Mouse (Mus musculus) liver, adult 2 months (tissue): ENCODE data around the gene Cep295nl. TPM values are rescaled to one million over a fixed set of nuclear protein-coding genes. Genes with fewer than 3 reads are reported as not detected.
"Not testable (repeated sequence)": the region's sequence is repeated elsewhere in the genome, so short reads cannot be mapped to it uniquely, and the experiment has no call there.

Source experiments
- DNase-seq: peaks from one replicate; pipeline ENCODE4 v3.0.0-alpha.2; 2011; ENCODE audit warnings: low read depth, low spot score; ENCODE audit errors: extremely low read depth
- H3K27ac ChIP-seq: fragments of 200-500 bp; replicated peaks from 2 replicates; pipeline ENCODE4 v1.5.1; 2012; ENCODE audit warnings: low read depth, mild to moderate bottlenecking, control low read depth, inconsistent platforms, low read length; ENCODE audit not compliant: insufficient read depth
- H3K27me3 ChIP-seq: fragments of 200-500 bp; 2 replicates; pipeline ENCODE4 v1.6.1; 2012; ENCODE audit warnings: mild to moderate bottlenecking, moderate library complexity, low read length, inconsistent platforms; ENCODE audit not compliant: control insufficient read depth, insufficient read depth
- H3K36me3 ChIP-seq: fragments of 200-500 bp; 2 replicates; pipeline ENCODE4 v1.6.1; 2012; ENCODE audit warnings: low read length, inconsistent platforms; ENCODE audit not compliant: control insufficient read depth, insufficient read depth
- H3K4me1 ChIP-seq: fragments of 200-500 bp; 2 replicates; pipeline ENCODE4 v1.6.1; 2011; ENCODE audit warnings: low read length; ENCODE audit not compliant: control insufficient read depth, insufficient read depth
- H3K4me3 ChIP-seq: fragments of 200-500 bp; 2 replicates; pipeline ENCODE4 v1.5.1; 2011; ENCODE audit warnings: low read depth, mild to moderate bottlenecking, control low read depth, low read length, moderate library complexity; ENCODE audit not compliant: insufficient read depth
- H3K79me2 ChIP-seq: fragments of 200-500 bp; 2 replicates; pipeline ENCODE4 v1.6.1; 2012; ENCODE audit warnings: inconsistent platforms, mild to moderate bottlenecking, low read length, moderate library complexity; ENCODE audit not compliant: control insufficient read depth, insufficient read depth
- H3K9ac ChIP-seq: fragments of 200-500 bp; 2 replicates; pipeline ENCODE4 v1.6.1; 2012; ENCODE audit warnings: low read depth, mild to moderate bottlenecking, control low read depth, inconsistent platforms, low read length
- CTCF ChIP-seq: fragments of 200-500 bp; IDR thresholded peaks from 2 replicates; pipeline ENCODE4 v1.5.1; 2011; ENCODE audit warnings: low read depth, low read length, control low read depth
- POLR2A ChIP-seq: fragments of 200-500 bp; IDR thresholded peaks from 2 replicates; pipeline ENCODE4 v1.6.1; 2011; ENCODE audit warnings: low read length, control low read depth; ENCODE audit not compliant: insufficient read depth; ENCODE audit errors: extremely low read depth
- WGBS: fragments of 180-500 bp; shearing (Covaris S2); methylation state at CpG from one replicate; pipeline ENCODE4 v1.1.7; 2018; 5-methylcytosine and 5-hydroxymethylcytosine counted together
- polyA plus RNA-seq: library from polyadenylated mRNA; depleted of rRNA; stranded (reverse); fragments of >200 nt; gene quantifications from 2 replicates; pipeline ENCODE4 v1.2.3, GENCODE M21; 2012; rRNA removed
- total RNA-seq: library from RNA; depleted of rRNA; stranded (reverse); fragments of >200 nt; gene quantifications from 2 replicates; pipeline ENCODE4 v1.2.3, GENCODE M21; 2014; rRNA removed

Cep295nl gene
- not detected in 2 replicates for total RNA-seq
- not detected in 2 replicates for polyA plus RNA-seq

DNA sequence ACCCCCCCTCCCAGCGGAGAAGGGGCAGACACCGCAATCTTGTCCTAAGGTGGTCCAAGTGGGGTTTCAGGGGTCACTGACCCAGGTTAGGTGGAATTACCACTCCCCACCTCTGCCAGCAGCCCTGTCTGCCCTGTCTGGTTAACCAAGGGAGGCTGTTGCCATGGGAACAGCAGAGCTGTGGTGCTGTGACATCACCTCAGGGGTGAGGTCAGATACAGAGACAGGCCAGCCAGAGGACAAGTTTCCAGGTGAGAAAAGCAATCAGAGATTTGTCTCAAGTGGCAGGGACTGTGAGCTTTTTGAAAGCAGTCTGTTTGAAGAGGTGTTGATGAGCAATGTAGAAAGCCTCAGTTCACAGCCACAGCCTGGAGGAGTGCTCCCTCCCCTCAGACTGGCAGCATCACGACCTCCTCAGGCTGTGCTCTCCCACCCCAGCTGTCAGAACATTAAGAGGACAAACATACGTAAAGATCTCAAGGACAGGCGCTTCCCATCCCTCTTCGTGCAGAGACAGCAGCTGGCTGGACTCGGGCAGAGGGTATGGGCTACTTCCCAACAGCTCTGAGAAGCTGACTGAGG is at the start of gene Cep295nl:
Gene Cep295nl, minus strand, starts transcription at position 101 of the 582 bp plus-strand sequence.
- Histone ChIP-seq H3K9ac (no peak within 1 kb of the TSS), H3K27ac (no peak within 1 kb of the TSS), H3K79me2 (no peaks in the 10 kb centered on the region), H3K27me3 (no peaks in the 10 kb centered on the region), H3K4me3 (no peak within 1 kb of the TSS), H3K4me1 (no peaks in the 10 kb centered on the region), H3K36me3 (no peaks in the 10 kb centered on the region)
- 46% methylated on average over 7 of the region's 7 CpGs for WGBS
- no peak for DNase-seq
- no peak for TF ChIP-seq CTCF
- no peak for TF ChIP-seq POLR2A

DNA sequence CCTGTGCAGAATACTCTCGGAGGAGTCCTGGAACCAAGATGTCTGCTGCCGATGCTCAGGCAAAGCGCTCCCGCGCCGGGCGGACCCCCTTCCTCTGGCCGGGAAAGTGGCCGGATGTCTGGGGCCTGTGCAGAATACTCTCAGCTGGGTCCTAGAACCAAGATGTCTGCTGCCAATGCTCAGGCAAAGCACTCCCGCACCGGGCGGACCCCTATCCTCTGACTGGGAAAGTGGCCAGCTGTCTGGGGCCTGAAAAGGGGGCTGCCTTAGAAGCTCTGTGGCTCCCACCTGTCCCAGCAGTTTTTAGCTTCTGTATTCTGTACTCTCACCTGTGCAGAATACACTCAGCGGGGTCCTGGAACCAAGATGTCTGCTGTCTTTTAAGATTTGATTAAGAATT is 45.5 kb upstream of the Cep295nl start:
- WGBS, result 97% methylated on average over 13 of the region's 13 CpGs
- DNase-seq, H3K4me1 ChIP-seq: not testable (repeated sequence)

DNA sequence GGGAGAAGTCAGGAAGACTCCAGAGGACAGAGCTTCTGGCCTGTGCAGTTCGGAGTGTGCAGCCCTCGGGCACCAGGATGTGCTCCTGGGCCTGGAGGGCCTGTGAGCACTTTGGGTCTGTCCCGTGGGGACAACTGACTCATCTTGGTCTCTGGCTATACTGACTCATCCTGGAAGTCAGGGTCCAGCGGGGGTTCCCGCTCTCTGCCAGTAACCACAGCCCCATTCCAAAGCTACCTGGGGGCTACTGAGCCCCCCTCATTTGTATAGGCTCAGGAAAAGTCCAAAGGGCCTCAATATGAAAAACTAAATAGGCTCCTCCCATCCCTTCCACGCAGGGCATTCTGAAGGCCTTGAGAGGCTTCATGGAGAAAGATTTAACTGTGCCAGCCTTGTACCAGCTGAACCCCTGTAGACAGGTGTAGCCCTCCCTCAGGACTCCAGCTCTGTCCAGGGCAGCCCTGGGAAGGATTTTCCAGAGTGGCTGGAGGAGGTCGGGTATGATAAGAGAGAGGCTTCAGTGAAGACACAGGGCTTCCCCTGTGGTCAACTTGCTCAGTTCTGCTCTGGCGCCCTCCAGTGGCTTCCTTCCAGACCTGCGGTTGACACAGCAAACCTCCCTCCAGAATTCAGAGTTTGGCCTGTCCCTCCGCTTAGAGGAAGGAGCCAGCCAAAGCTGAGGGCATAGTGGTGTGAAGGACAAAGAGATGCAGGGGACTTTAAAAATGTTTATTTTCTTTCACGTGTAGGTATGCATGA is 37.1 kb upstream of the Cep295nl start:
- TF ChIP-seq CTCF (peak; percentile 92), POLR2A (no peak)
- H3K9ac ChIP-seq, result no peak overlapping the region
- H3K79me2 ChIP-seq, result no peaks in the 10 kb centered on the region
- peak; percentile 35 for DNase-seq
- WGBS, result 48% methylated on average over 11 of the region's 11 CpGs
- no peaks in the 10 kb centered on the region for H3K4me1 ChIP-seq
- H3K36me3 ChIP-seq, result no peaks in the 10 kb centered on the region
- no peak overlapping the region for H3K27ac ChIP-seq
- no peak overlapping the region for H3K4me3 ChIP-seq
- no peaks in the 10 kb centered on the region for H3K27me3 ChIP-seq

More for the DNA sequence above, 45.5 kb upstream of the Cep295nl start:
- not testable (repeated sequence) for H3K79me2 ChIP-seq, H3K4me3 ChIP-seq, H3K27me3 ChIP-seq, H3K9ac ChIP-seq, H3K36me3 ChIP-seq, H3K27ac ChIP-seq

DNA sequence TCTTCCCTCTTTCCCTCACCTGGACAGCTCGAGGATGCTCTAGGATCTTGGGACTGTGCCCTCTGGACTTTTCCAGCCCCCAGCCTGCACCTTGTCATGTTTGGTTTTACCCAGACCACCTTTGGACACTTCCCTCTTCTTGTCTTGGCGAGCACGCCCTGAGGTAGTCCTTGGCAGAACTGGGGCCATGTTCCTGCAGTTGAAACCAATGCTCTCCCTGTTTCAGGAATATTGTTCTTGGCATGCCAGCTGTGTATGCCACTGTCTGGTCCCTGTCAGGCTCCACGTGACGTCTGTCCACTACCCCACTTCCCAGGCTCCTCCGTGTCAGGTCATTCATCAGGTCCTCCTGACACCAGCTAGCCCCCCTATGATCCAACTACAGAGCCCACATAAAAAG is 36.4 kb upstream of the Cep295nl start:
- Histone ChIP-seq H3K4me1 (no peaks in the 10 kb centered on the region), H3K27ac (no peak overlapping the region), H3K9ac (no peak overlapping the region), H3K79me2 (no peaks in the 10 kb centered on the region), H3K36me3 (no peaks in the 10 kb centered on the region), H3K4me3 (no peak overlapping the region), H3K27me3 (no peaks in the 10 kb centered on the region)
- DNase-seq, result no peak
- WGBS, result 89% methylated on average over 6 of the region's 6 CpGs
- TF ChIP-seq CTCF (no peak), POLR2A (no peak)

DNA sequence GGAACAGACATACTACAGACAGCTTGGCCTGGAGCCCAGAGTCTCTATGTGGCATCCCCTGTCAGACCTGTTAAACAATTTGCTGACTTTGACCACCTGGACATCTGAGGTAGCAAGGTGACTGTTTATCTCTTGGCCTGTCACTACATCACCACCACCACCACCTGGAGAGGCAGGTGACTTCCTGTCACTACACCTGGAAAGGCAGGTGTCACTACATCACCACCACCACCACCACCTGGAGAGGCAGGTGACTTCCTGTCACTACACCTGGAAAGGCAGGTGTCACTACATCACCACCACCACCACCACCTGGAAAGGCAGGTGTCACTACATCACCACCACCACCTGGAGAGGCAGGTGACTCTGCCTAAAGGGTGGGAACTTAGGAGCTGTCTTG is 34.0 kb upstream of the Cep295nl start:
- H3K79me2 ChIP-seq, H3K4me3 ChIP-seq, DNase-seq, H3K27me3 ChIP-seq, H3K9ac ChIP-seq, H3K4me1 ChIP-seq, H3K36me3 ChIP-seq, H3K27ac ChIP-seq: not testable (repeated sequence)

DNA sequence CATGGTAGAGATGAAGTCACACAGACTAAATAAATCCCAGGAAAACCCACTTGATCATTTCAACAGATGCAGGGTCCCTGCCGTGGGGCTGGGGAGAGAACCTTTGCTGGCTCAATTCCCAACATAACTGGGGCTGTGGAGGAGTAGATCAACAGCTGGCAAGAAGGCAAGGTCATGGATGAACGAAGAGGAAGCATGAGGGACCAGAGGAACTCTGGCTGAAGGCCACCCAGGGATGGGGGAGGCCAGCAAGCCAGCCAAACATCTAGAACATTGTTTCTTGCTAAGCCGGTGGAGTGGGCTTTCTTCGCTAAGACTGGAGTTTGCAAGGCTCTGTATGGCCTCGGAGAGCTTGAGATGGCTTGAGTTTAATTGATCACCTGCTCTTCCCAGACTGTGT is 33.6 kb upstream of the Cep295nl start:
- Histone ChIP-seq H3K4me1 (no peaks in the 10 kb centered on the region), H3K27ac (no peak overlapping the region), H3K27me3 (no peaks in the 10 kb centered on the region), H3K36me3 (no peaks in the 10 kb centered on the region), H3K4me3 (no peak overlapping the region), H3K79me2 (no peaks in the 10 kb centered on the region), H3K9ac (no peak overlapping the region)
- no peak for TF ChIP-seq POLR2A
- TF ChIP-seq CTCF, result no peak
- 67% methylated on average over 5 of the region's 5 CpGs for WGBS
- no peak for DNase-seq
